ENCODE assay signal across 20 mouse cellular contexts in genomic region chr5:135908185-135908584, GRCm38 (mm10). TPM values are rescaled to one million over a fixed set of nuclear protein-coding genes. Genes with fewer than 3 reads are reported as not detected.
DNase-seq lines count a peak whose midpoint lies in the region; ATAC-seq and TF ChIP-seq lines count a peak whose summit lies in the region.
"Had no signal": no experiment of that assay in that cellular context is flagged by ENCODE, and none has a peak within 500 bp of the region (broad histone marks: within the 10 kb centered on the region; RNA-seq: fewer than 3 reads in every experiment).

No protein-coding gene starts in this region.

- peaks cover 41% of the 10 kb centered on the region for H3K36me3 ChIP-seq in heart, postnatal 0 days (replicated peaks; ENCODE audit: control insufficient read depth, insufficient read depth, low read length)
- H3K36me3 ChIP-seq in heart, embryonic 11.5 days (ENCODE audit: control insufficient read depth, insufficient read depth, low read length) = peaks cover 26% of the 10 kb centered on the region
- H3K36me3 ChIP-seq in lung, embryonic 15.5 days = peaks cover 47% of the 10 kb centered on the region
- H3K36me3 ChIP-seq in ES-Bruce4 (ENCODE audit: control insufficient read depth, insufficient read depth, low read length, poor library complexity, severe bottlenecking) = peaks cover 53% of the 10 kb centered on the region

- H3K4me1 ChIP-seq in heart, postnatal 0 days (ENCODE audit: control insufficient read depth, insufficient read depth) = peaks cover 37% of the 10 kb centered on the region
- H3K4me1 ChIP-seq in heart, embryonic 11.5 days (ENCODE audit: control insufficient read depth, insufficient read depth, low read length) = peaks cover 9% of the 10 kb centered on the region
- H3K4me1 ChIP-seq in lung, embryonic 15.5 days = peaks cover 43% of the 10 kb centered on the region
- H3K4me1 ChIP-seq in ES-Bruce4 (ENCODE audit: control insufficient read depth, insufficient read depth, low read length) = peaks cover 2% of the 10 kb centered on the region

- H3K27me3 ChIP-seq in heart, postnatal 0 days (ENCODE audit: control insufficient read depth, insufficient read depth, low read length) = no peaks in the 10 kb centered on the region
- no peaks in the 10 kb centered on the region for H3K27me3 ChIP-seq in heart, embryonic 11.5 days (ENCODE audit: control insufficient read depth, insufficient read depth, low read length)
- no peaks in the 10 kb centered on the region for H3K27me3 ChIP-seq in lung, embryonic 15.5 days
- H3K27me3 ChIP-seq in ES-Bruce4 (ENCODE audit: control insufficient read depth, insufficient read depth, low read length, poor library complexity, severe bottlenecking) = no peaks in the 10 kb centered on the region
- H3K27me3 ChIP-seq: heart, embryonic 13.5 days; hindbrain, embryonic 12.5 days; neural tube, embryonic 15.5 days had no signal

- no peak for TF ChIP-seq CTCF in heart, postnatal 0 days (IDR thresholded peaks at IDR 0.05; ENCODE audit: low read depth)
- no peak for TF ChIP-seq CTCF in ES-Bruce4 (IDR thresholded peaks at IDR 0.05; ENCODE audit: low read depth, low read length)
- no peak for TF ChIP-seq CTCF in brain, embryonic 14.5 days (IDR thresholded peaks at IDR 0.05; ENCODE audit: borderline replicate concordance, extremely low read depth, insufficient read depth, insufficient read length)

- WGBS in heart, postnatal 0 days = 81% methylated on average over 12 of the region's 12 CpGs
- 88% methylated on average over 12 of the region's 12 CpGs for WGBS in heart, embryonic 11.5 days (ENCODE audit: insufficient replicate concordance)
- WGBS in lung, embryonic 15.5 days = 83% methylated on average over 12 of the region's 12 CpGs

- no peak for DNase-seq in heart, postnatal 0 days (ENCODE audit: low spot score)
- no peak for DNase-seq in lung, postnatal 36 days
- DNase-seq in brain, embryonic 14.5 days (ENCODE audit: low read depth) = peak; percentile 25
- no peak for DNase-seq in cerebellum, adult 11 months
- DNase-seq: adrenal gland, postnatal 10 days; cerebellum, postnatal 36 days; kidney, adult 11 months; kidney, postnatal 14 days; layer of hippocampus, adult 9-11 months had no signal

- TF ChIP-seq EP300 in heart, postnatal 0 days (IDR thresholded peaks at IDR 0.05; ENCODE audit: low read depth) = no peak
- TF ChIP-seq EP300 in ES-Bruce4 (IDR thresholded peaks at IDR 0.05; ENCODE audit: insufficient read depth, low read depth, low read length) = no peak

- H3K4me3 ChIP-seq in heart, postnatal 0 days (ENCODE audit: low read depth, low read length) = no peak overlapping the region
- no peak overlapping the region for H3K4me3 ChIP-seq in heart, embryonic 11.5 days (ENCODE audit: low read depth, low read length)
- H3K4me3 ChIP-seq in lung, embryonic 15.5 days = no peak overlapping the region
- no peak overlapping the region for H3K4me3 ChIP-seq in ES-Bruce4 (ENCODE audit: low read depth, low read length)
- H3K4me3 ChIP-seq: embryonic facial prominence, embryonic 10.5 days; erythroblast, embryonic 14.5 days; heart, embryonic 13.5 days; hindbrain, embryonic 12.5 days; midbrain, embryonic 10.5 days; neural tube, embryonic 15.5 days had no signal

- TF ChIP-seq POLR2A in ES-Bruce4 (IDR thresholded peaks at IDR 0.05; ENCODE audit: insufficient read depth, low read length) = no peak
- TF ChIP-seq POLR2A in brain, embryonic 14.5 days (IDR thresholded peaks at IDR 0.05; ENCODE audit: borderline replicate concordance, extremely low read depth, insufficient read depth, insufficient read length, poor library complexity, severe bottlenecking) = no peak

- H3K9me3 ChIP-seq in heart, postnatal 0 days (replicated peaks; ENCODE audit: control insufficient read depth, low read length) = no peaks in the 10 kb centered on the region
- no peaks in the 10 kb centered on the region for H3K9me3 ChIP-seq in heart, embryonic 11.5 days (replicated peaks; ENCODE audit: control insufficient read depth, low read length)
- H3K9me3 ChIP-seq in lung, embryonic 15.5 days = no peaks in the 10 kb centered on the region
- H3K9me3 ChIP-seq in ES-Bruce4 (replicated peaks; ENCODE audit: control insufficient read depth, insufficient read depth, low read length, poor library complexity, severe bottlenecking) = no peaks in the 10 kb centered on the region
- H3K9me3 ChIP-seq: embryonic facial prominence, embryonic 10.5 days; heart, embryonic 13.5 days; hindbrain, embryonic 12.5 days; midbrain, embryonic 10.5 days; neural tube, embryonic 15.5 days had no signal

- H3K4me2 ChIP-seq in heart, postnatal 0 days (ENCODE audit: low read depth, low read length) = no peak overlapping the region
- no peak overlapping the region for H3K4me2 ChIP-seq in heart, embryonic 11.5 days
- no peak overlapping the region for H3K4me2 ChIP-seq in lung, embryonic 15.5 days
- H3K4me2 ChIP-seq: heart, embryonic 13.5 days; hindbrain, embryonic 12.5 days; neural tube, embryonic 15.5 days had no signal

- no peak for ATAC-seq in heart, postnatal 0 days (ENCODE audit: insufficient read depth, low read depth)
- ATAC-seq in heart, embryonic 11.5 days (replicated peaks; ENCODE audit: insufficient number of reproducible peaks, low FRiP score, low TSS enrichment) = no peak
- ATAC-seq in lung, embryonic 15.5 days (ENCODE audit: borderline replicate concordance, extremely low read depth, low FRiP score, low TSS enrichment) = no peak
- no peak for ATAC-seq in inflammation-experienced regulatory T-cells, adult 6 months

- H3K9ac ChIP-seq in heart, postnatal 0 days (replicated peaks; ENCODE audit: low read depth, low read length) = no peak overlapping the region
- no peak overlapping the region for H3K9ac ChIP-seq in heart, embryonic 11.5 days (ENCODE audit: low read depth, low read length)
- no peak overlapping the region for H3K9ac ChIP-seq in lung, embryonic 15.5 days
- H3K9ac ChIP-seq in ES-Bruce4 (ENCODE audit: low read depth, poor library complexity, severe bottlenecking) = no peak overlapping the region
- H3K9ac ChIP-seq: hindbrain, embryonic 12.5 days; neural tube, embryonic 15.5 days had no signal

- peak overlapping the region; percentile 75; the same call in 1 of the 2 replicates for H3K27ac ChIP-seq in heart, postnatal 0 days (ENCODE audit: low read depth)
- no peak overlapping the region for H3K27ac ChIP-seq in heart, embryonic 11.5 days (ENCODE audit: low read depth, low read length)
- 0 out of 2 replicates have a peak overlapping the region, but pooled peaks have one; percentile 63 for H3K27ac ChIP-seq in lung, embryonic 15.5 days
- 0 out of 2 replicates have a peak overlapping the region, but pooled peaks have one; percentile 10 for H3K27ac ChIP-seq in ES-Bruce4 (ENCODE audit: insufficient read depth, low read length)
- H3K27ac ChIP-seq: embryonic facial prominence, embryonic 10.5 days; hindbrain, embryonic 12.5 days; midbrain, embryonic 10.5 days; neural tube, embryonic 15.5 days had no signal

RNA-seq across cellular contexts. Expression of gene Hspb1, which starts 20.5 kb away (rescaled TPM):
- total RNA-seq in heart, postnatal 0 days (2014; rRNA removed; ENCODE audit: low replicate concordance) = 1,178 and 1,316 TPM in 2 replicates
- polyA plus RNA-seq in heart, postnatal 0 days (2015; fragmentation: Nextera tagmentation; extraction: Ambion mirVana) = 974 and 1,039 TPM in 2 replicates
- 815 and 827 TPM in 2 replicates for polyA plus RNA-seq in heart, embryonic 11.5 days (2014; fragmentation: Nextera tagmentation; extraction: Ambion mirVana)
- 114 and 129 TPM in 2 replicates for polyA plus RNA-seq in lung, embryonic 15.5 days (2015; fragmentation: Nextera tagmentation; extraction: Ambion mirVana)
- 426 and 500 TPM in 2 replicates for polyA plus RNA-seq in ES-Bruce4 (2011; ENCODE audit: insufficient read depth, insufficient read length, low read depth, missing spikeins)
- polyA plus RNA-seq in brain, embryonic 14.5 days (2012; rRNA removed) = 17.2 and 27.4 TPM in 2 replicates
- polyA plus RNA-seq in inflammation-experienced regulatory T-cells, adult 6 months (2017; shearing (Covaris generic)) = under 1 TPM in 1 of 3 experiments, not detected in 2; 0.82 TPM
- total RNA-seq: MEL had no signal

RNA-seq across cellular contexts. Expression of gene Ywhag, which starts 26.2 kb away (rescaled TPM):
- 47.3 and 67.2 TPM in 2 replicates for total RNA-seq in heart, postnatal 0 days (2014; rRNA removed; ENCODE audit: low replicate concordance)
- 137 and 149 TPM in 2 replicates for polyA plus RNA-seq in heart, postnatal 0 days (2015; fragmentation: Nextera tagmentation; extraction: Ambion mirVana)
- 103 and 108 TPM in 2 replicates for polyA plus RNA-seq in heart, embryonic 11.5 days (2014; fragmentation: Nextera tagmentation; extraction: Ambion mirVana)
- polyA plus RNA-seq in lung, embryonic 15.5 days (2015; fragmentation: Nextera tagmentation; extraction: Ambion mirVana) = 144 and 156 TPM in 2 replicates
- 372 TPM in 2 replicates for polyA plus RNA-seq in ES-Bruce4 (2011; ENCODE audit: insufficient read depth, insufficient read length, low read depth, missing spikeins)
- polyA plus RNA-seq in brain, embryonic 14.5 days (2012; rRNA removed) = 258 and 495 TPM in 2 replicates
- polyA plus RNA-seq in inflammation-experienced regulatory T-cells, adult 6 months (2017; shearing (Covaris generic)) = 10 to 100 TPM; 29.8 to 46.2 (median 37.0) TPM
